Mouse (Mus musculus) liver, adult 2 months (tissue): ENCODE results near the gene D6Wsu163e.

Source experiments
- CTCF ChIP-seq: fragments of 200-500 bp; IDR thresholded peaks from 2 replicates; pipeline ENCODE4 v1.5.1; 2011; ENCODE audit warnings: low read depth, low read length, control low read depth
- POLR2A ChIP-seq: fragments of 200-500 bp; IDR thresholded peaks from 2 replicates; pipeline ENCODE4 v1.6.1; 2011; ENCODE audit warnings: low read length, control low read depth; ENCODE audit not compliant: insufficient read depth; ENCODE audit errors: extremely low read depth

GRCm38 (mm10) chr6:127005646-127006045 lies 65.9 kb downstream of the D6Wsu163e start:
- TF ChIP-seq CTCF (no peak), POLR2A (no peak)
